Mouse (Mus musculus): ENCODE results near the gene Hadhb. TPM values are rescaled to one million over a fixed set of nuclear protein-coding genes. Genes with fewer than 3 reads are reported as not detected.

The Hadhb gene
- polyA plus RNA-seq, 1 experiment from 2014 or later = 107 TPM

- no peak overlapping the region for H3K27ac ChIP-seq (ENCODE audit: low read length)
- H3K27me3 ChIP-seq (replicated peaks; ENCODE audit: insufficient read depth, low read length) = no peaks in the 10 kb centered on the region
- no peak overlapping the region for H3K9ac ChIP-seq (replicated peaks; ENCODE audit: low read depth)
- no peaks in the 10 kb centered on the region for H3K4me1 ChIP-seq (ENCODE audit: insufficient read depth, low read depth, low read length)
- TF ChIP-seq CTCF (IDR thresholded peaks at IDR 0.05) = no peak
- no peak for TF ChIP-seq EP300 (IDR thresholded peaks at IDR 0.05)
- no peaks in the 10 kb centered on the region for H3K9me3 ChIP-seq (ENCODE audit: low read length)
- H3K36me3 ChIP-seq (ENCODE audit: insufficient read depth, low read length) = no peaks in the 10 kb centered on the region
- DNase-seq (ENCODE audit: low spot score) (no peak), ATAC-seq (no peak)
- 68% methylated on average over 6 of the region's 6 CpGs for WGBS
- no peak overlapping the region for H3K4me2 ChIP-seq (replicated peaks; ENCODE audit: low read depth, low read length)
- no peak overlapping the region for H3K4me3 ChIP-seq (ENCODE audit: low read depth, low read length)
Measured at GRCm38 (mm10) chr5:30162339-30162738, 7.3 kb downstream of the Hadhb start.

DNA sequence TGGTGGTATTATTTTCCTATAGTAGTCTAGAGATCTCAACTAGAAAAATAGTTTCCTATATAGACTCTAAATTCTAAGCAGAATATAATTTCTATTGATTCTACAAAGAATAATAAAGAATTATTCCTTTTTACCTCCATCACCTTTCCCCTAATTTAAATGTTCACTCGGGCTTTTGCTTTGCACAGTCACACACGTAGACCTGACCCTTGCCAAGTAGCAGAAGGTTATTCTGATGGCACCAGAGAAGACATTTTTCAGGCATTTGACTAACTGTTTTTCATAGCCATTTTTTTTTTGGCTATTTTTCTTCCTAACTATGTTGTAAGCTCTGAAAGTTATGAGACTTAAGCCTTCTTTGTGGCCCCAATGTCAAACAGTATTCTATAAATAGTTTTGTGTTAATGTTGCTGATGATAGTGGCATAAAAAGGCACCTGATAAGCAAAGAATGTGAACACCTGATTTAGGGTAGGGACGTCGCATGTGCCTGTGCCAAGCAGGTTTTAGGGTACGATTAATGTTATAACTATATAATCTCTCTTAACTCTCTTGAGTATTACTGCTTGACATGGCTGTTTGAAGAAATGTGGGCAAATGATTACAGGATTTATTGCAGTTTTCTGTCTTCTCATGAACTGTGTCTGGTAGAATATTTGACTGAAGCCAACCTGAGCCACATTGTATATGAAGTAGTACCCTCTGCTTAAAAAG is 10.3 kb downstream of the Hadhb start:
- Histone ChIP-seq H3K4me3 (ENCODE audit: low read depth, low read length) (no peak overlapping the region), H3K9me3 (ENCODE audit: low read length) (no peaks in the 10 kb centered on the region), H3K36me3 (ENCODE audit: insufficient read depth, low read length) (0 out of 2 replicates have a peak, but pooled peaks cover 6% of the 10 kb centered on the region), H3K27ac (ENCODE audit: low read length) (no peak overlapping the region), H3K27me3 (replicated peaks; ENCODE audit: insufficient read depth, low read length) (no peaks in the 10 kb centered on the region), H3K9ac (replicated peaks; ENCODE audit: low read depth) (no peak overlapping the region), H3K4me2 (replicated peaks; ENCODE audit: low read depth, low read length) (no peak overlapping the region), H3K4me1 (ENCODE audit: insufficient read depth, low read depth, low read length) (no peaks in the 10 kb centered on the region)
- TF ChIP-seq EP300 (IDR thresholded peaks at IDR 0.05) (no peak), CTCF (IDR thresholded peaks at IDR 0.05) (no peak)
- ATAC-seq = no peak
- 79% methylated on average over 5 of the region's 5 CpGs for WGBS
- no peak for DNase-seq (ENCODE audit: low spot score)

- Histone ChIP-seq H3K9ac (replicated peaks; ENCODE audit: low read depth) (no peak overlapping the region), H3K4me3 (ENCODE audit: low read depth, low read length) (no peak overlapping the region), H3K9me3 (ENCODE audit: low read length) (no peaks in the 10 kb centered on the region), H3K27ac (ENCODE audit: low read length) (no peak overlapping the region), H3K4me1 (ENCODE audit: insufficient read depth, low read depth, low read length) (no peaks in the 10 kb centered on the region), H3K36me3 (ENCODE audit: insufficient read depth, low read length) (peaks cover 17% of the 10 kb centered on the region; the same call in 1 of the 2 replicates), H3K27me3 (replicated peaks; ENCODE audit: insufficient read depth, low read length) (no peaks in the 10 kb centered on the region), H3K4me2 (replicated peaks; ENCODE audit: low read depth, low read length) (no peak overlapping the region)
- peak; percentile 27 for DNase-seq (ENCODE audit: low spot score)
- peak; percentile 17; the same call in 1 of the 2 replicates for ATAC-seq
- WGBS = 73% methylated on average over 5 of the region's 5 CpGs
- no peak for TF ChIP-seq CTCF (IDR thresholded peaks at IDR 0.05)
- TF ChIP-seq EP300 (IDR thresholded peaks at IDR 0.05) = no peak
Measured at GRCm38 (mm10) chr5:30170303-30170940, 15.4 kb downstream of the Hadhb start.

DNA sequence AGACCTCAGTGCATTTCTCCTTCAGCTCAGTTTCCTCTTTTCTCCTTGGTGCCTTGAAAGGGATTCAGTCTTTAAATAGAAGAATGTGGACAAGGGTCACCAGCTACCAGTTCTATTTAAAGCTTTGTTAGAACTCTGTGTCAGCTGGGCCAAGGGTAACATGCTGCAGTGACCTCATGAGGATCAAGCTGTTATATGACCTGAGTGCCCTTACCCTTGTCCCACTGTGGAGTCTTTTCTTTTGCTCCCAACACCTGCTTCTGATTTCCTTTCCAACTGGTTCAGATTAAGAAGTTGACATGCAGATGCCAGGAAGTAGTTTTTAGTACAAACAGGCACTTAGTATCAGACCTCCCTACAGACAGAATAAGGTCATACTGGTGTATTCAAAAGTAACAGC is 17.1 kb downstream of the Hadhb start:
- no peak for ATAC-seq
- TF ChIP-seq EP300 (IDR thresholded peaks at IDR 0.05) = no peak
- no peak for TF ChIP-seq CTCF (IDR thresholded peaks at IDR 0.05)
- H3K27ac ChIP-seq (ENCODE audit: low read length) = no peak overlapping the region
- no peak overlapping the region for H3K4me3 ChIP-seq (ENCODE audit: low read depth, low read length)
- H3K27me3 ChIP-seq (replicated peaks; ENCODE audit: insufficient read depth, low read length) = no peaks in the 10 kb centered on the region
- no peaks in the 10 kb centered on the region for H3K9me3 ChIP-seq (ENCODE audit: low read length)
- no peaks in the 10 kb centered on the region for H3K4me1 ChIP-seq (ENCODE audit: insufficient read depth, low read depth, low read length)
- DNase-seq (ENCODE audit: low spot score) = no peak
- H3K9ac ChIP-seq (replicated peaks; ENCODE audit: low read depth) = no peak overlapping the region
- H3K36me3 ChIP-seq (ENCODE audit: insufficient read depth, low read length) = peaks cover 17% of the 10 kb centered on the region; the same call in 1 of the 2 replicates
- no peak overlapping the region for H3K4me2 ChIP-seq (replicated peaks; ENCODE audit: low read depth, low read length)

GRCm38 (mm10) chr5:30172931-30173692 is 18.1 kb downstream of the Hadhb start:
- Histone ChIP-seq H3K4me1 (ENCODE audit: insufficient read depth, low read depth, low read length) (no peaks in the 10 kb centered on the region), H3K27ac (ENCODE audit: low read length) (no peak overlapping the region), H3K4me3 (ENCODE audit: low read depth, low read length) (no peak overlapping the region), H3K9ac (replicated peaks; ENCODE audit: low read depth) (no peak overlapping the region), H3K36me3 (ENCODE audit: insufficient read depth, low read length) (peaks cover 23% of the 10 kb centered on the region; the same call in 1 of the 2 replicates), H3K9me3 (ENCODE audit: low read length) (no peaks in the 10 kb centered on the region), H3K4me2 (replicated peaks; ENCODE audit: low read depth, low read length) (no peak overlapping the region), H3K27me3 (replicated peaks; ENCODE audit: insufficient read depth, low read length) (no peaks in the 10 kb centered on the region)
- ATAC-seq = no peak
- DNase-seq (ENCODE audit: low spot score) = no peak
- 47% methylated on average over 20 of the region's 20 CpGs for WGBS
- no peak for TF ChIP-seq EP300 (IDR thresholded peaks at IDR 0.05)
- TF ChIP-seq CTCF (IDR thresholded peaks at IDR 0.05) = no peak

GRCm38 (mm10) chr5:30175811-30176210 is 20.8 kb downstream of the Hadhb start:
- DNase-seq (ENCODE audit: low spot score) (no peak), ATAC-seq (no peak)
- Histone ChIP-seq H3K36me3 (ENCODE audit: insufficient read depth, low read length) (peaks cover 17% of the 10 kb centered on the region; the same call in 1 of the 2 replicates), H3K27me3 (replicated peaks; ENCODE audit: insufficient read depth, low read length) (no peaks in the 10 kb centered on the region), H3K4me2 (replicated peaks; ENCODE audit: low read depth, low read length) (no peak overlapping the region), H3K9me3 (ENCODE audit: low read length) (no peaks in the 10 kb centered on the region), H3K4me1 (ENCODE audit: insufficient read depth, low read depth, low read length) (no peaks in the 10 kb centered on the region), H3K4me3 (ENCODE audit: low read depth, low read length) (no peak overlapping the region), H3K9ac (replicated peaks; ENCODE audit: low read depth) (no peak overlapping the region), H3K27ac (ENCODE audit: low read length) (no peak overlapping the region)
- no peak for TF ChIP-seq EP300 (IDR thresholded peaks at IDR 0.05)
- TF ChIP-seq CTCF (IDR thresholded peaks at IDR 0.05) = no peak
- WGBS = 64% methylated on average over 4 of the region's 4 CpGs
